Mouse (Mus musculus) left cerebral cortex, postnatal 14 days (tissue): ENCODE data around the gene Smyd5. TPM values are rescaled to one million over a fixed set of nuclear protein-coding genes. Genes with fewer than 3 reads are reported as not detected.
A peak's percentile ranks its signal among the peaks of the same experiment; 100 is the strongest.
"Not testable (repeated sequence)": the region's sequence is repeated elsewhere in the genome, so short reads cannot be mapped to it uniquely, and the experiment has no call there.

Source experiments
- DNase-seq, 2 experiments: peaks; one replicate each; pipeline ENCODE4 v3.0.0; 2021 to 2022; ENCODE audit warnings: low spot score in 2 of 2, mixed read lengths in 1 of 2
- intact Hi-C: fragments of 180-260 bp; cut with DNase I; formaldehyde crosslinking; loops from one replicate; pipeline ENCODE4 v1.15.1; 2025
- total RNA-seq, 2 experiments: library from RNA; stranded (reverse); gene quantifications; 2 replicates each; pipeline ENCODE4 v1.2.3; 2021

The Smyd5 gene
- total RNA-seq, 2 experiments from 2014 or later, result 33.8 to 34.7 TPM

DNA sequence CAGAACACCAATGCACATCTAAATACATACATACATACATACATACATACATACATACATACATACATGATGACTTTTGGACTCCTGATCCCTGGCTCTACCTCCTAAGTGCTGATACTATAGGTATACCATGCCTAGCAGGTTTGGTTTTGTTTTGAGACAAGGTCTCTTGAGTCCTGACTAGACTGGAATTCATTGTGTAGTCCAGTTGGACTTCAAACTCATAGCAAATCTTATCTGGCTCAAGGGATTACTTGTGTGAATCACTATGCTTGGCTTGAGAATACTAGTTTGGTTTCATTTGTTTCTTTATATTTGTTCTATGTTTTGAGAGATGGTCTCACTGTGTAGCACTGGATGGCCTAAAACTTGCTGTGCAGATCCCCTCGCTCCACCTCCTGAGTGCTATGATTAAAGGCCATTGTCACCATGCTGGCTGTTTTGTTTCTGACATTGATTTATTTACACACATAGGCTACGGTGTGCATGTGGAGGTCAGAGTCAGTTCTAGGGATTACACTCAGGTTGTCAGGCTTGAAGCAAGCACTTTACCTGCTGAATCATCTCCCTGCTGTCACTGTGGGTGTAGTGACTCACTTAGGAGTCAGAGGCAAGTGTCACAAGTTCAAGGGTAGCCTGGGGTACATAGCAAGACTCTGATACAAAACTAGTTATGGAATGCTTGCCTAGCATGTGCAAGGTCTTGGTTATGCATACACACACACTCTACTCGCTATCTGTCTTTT lies 11.9 kb downstream of the Smyd5 start:
- DNase-seq, result no peak
- intact Hi-C loops, result no loop called here

GRCm38 (mm10) chr6:85444266-85444965 lies 12.6 kb downstream of the Smyd5 start:
- intact Hi-C loops, result no loop called here
- no peak for DNase-seq

DNA sequence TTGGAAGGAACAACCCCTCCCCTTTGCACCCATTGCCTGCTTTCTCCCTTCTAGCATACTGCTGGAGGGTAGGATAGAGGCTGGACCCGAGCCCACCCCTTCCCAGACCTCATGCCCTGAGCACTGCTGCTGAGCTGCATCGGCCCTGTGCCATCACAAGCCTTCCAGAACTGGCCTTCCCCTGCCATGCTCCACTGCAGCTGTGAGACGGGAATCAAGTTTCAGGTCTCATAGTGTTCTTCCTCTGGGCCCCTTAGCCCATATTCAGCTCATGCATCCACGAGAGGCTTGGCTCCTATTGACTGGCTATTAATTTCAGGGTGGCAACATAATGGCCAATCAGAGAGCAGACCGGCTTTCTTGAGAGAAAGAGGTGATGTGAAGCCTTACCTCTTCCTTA lies 13.5 kb downstream of the Smyd5 start:
- DNase-seq, result no peak
- intact Hi-C loops, result no loop called here

DNA sequence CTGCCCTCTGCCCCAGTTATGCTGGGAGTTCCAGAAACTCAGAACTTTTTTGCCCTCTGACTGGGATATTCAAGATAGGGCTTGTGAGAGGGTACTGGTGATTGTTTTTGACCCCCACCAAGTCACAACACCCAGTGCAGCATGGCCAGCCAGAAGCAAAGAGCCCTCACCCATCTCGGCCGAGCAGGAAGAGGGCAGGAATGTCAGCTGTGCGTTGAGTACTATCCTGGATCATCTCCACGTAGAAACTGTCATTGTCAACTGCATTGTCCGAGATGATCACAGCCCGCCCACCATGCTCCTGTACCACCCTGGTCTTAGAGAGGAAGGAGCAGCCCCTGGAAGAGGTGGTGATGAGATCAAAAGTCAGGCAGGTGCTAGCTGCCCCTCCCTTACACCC lies 15.6 kb downstream of the Smyd5 start:
- DNase-seq, result no peak
- intact Hi-C loops, result no loop called here

DNA sequence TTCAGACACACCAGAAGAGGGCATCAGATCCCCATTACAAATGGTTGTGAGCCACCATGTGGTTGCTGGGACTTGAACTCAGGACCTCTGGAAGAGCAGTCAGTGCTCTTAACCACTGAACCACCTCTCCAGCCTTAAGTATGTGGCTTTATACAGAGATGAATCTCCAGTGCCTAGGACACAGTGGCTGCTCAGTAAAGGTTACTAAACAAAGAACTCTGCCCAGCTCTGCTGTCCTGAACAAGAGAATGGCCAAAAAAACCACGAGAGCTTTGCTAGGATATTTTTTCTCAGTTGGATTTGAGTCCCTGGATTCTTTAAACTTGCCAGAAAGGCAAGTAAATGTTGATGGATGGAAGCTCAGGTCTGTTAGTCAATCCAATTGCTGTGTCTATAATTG lies 18.4 kb downstream of the Smyd5 start:
- DNase-seq, intact Hi-C loops: not testable (repeated sequence)

- intact Hi-C loops, result no loop called here
- DNase-seq, result peak; percentile 100
Observed at GRCm38 (mm10) chr6:85450697-85451663, 19.2 kb downstream of the Smyd5 start, which contains the start of gene Cct7. TSS of gene Cct7 (plus strand) at chr6:85451514.

- intact Hi-C loops, result no loop called here
Observed at GRCm38 (mm10) chr6:85451664-85452410, 20.0 kb downstream of the Smyd5 start, which contains the start of gene Pradc1. TSS of gene Pradc1 (minus strand) at chr6:85451970.

GRCm38 (mm10) chr6:85452411-85452665 lies 20.5 kb downstream of the Smyd5 start:
- DNase-seq, result no peak
- intact Hi-C loops, result no loop called here

More at GRCm38 (mm10) chr6:85451664-85452410, 20.0 kb downstream of the Smyd5 start, which contains the start of gene Pradc1:
- DNase-seq, result peak; percentile 98 to 99

DNA sequence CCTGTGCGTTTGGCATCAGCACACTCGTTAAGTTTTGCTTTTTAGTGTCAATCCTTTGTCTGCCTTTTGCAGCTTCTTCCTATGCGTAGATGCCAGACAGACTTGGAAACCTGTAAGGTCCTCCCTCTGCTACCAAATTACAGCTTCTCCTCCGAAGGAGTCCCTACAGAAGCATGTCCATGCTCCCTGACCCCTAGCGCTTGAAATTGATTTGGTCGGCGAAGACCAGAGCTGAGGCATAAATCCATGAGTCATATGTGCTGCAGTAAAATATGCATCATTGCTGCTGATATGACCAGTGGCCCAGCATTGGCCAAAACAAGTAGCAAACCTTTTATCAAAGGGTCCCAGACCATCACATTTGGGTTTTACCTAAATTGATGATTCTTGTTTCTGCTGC lies 21.0 kb downstream of the Smyd5 start:
- intact Hi-C loops, result no loop called here
- DNase-seq, result no peak

DNA sequence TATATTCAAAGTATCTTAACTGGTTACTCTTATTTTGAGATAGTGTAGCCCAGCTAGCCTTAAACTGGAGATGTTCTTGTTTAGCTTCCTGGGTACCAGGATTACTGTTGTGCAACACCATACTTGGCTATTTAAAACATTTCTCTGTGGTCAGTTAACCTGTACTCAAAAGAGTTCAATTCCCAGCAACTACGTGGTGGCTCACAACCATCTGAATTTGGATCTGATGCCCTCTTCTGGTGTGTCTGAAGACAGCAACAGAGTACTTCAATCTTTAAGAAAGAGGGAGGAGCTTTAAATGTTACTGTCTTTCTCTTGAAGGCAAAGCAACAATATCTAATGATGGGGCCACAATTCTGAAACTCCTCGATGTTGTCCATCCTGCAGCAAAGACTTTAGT lies 27.8 kb downstream of the Smyd5 start:
- intact Hi-C loops, result no loop called here

GRCm38 (mm10) chr6:85465381-85465780 lies 33.6 kb downstream of the Smyd5 start:
- intact Hi-C loops, result no loop called here
- DNase-seq, result peak; percentile 41 to 57

More for the DNA sequence above, 27.8 kb downstream of the Smyd5 start:
- DNase-seq, result no peak

- intact Hi-C loops, result loop anchor here (5.0 kb wide), 1 partner anchor 42 kb away; the partner anchor contains the start of gene Egr4
- DNase-seq, result no peak
Observed at GRCm38 (mm10) chr6:85469660-85470430, 38.1 kb downstream of the Smyd5 start.

DNA sequence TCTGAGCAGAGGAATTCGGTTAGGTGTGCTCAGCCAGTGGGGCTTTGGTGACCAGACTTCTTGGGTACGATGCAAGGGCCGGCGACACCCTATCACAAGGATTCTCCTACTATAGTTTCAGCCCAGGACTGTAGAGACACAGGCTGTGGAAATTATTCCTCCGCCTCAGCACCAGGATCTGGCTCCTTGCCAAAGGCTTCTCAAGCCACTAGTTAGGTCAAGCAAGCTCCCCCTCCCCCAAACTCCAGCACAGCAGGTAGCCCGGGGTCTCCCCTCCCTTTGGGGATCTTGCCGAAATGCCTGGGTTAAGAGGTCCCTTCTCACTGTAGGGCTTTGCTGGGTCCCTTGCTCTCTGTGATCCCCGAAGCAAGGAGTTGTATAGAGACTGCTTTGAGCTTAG lies 40.2 kb downstream of the Smyd5 start:
- DNase-seq, result no peak
- intact Hi-C loops, result loop anchor here (5.0 kb wide), 1 partner anchor 40 kb away; the partner anchor contains the start of gene Egr4

DNA sequence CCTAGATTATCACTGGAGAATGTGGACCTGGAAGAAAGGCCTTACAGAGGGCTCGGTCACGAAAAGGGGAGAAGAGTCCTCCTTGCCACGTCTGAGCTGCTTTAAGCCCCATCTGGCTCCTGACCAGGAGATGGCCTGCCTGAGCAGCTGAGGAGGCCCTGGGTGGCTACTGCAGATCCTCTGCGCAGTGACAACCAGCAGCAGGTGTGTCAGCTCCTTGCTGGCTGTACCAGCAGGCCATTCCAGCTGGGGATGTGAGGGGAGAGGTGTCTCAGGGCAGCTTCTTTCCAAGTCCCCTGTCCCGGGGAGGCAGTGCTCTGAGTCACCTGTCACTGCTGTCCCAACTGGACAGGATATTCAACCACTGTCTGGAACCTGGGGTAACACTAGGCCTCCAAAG lies 40.8 kb downstream of the Smyd5 start:
- DNase-seq, result no peak
- intact Hi-C loops, result loop anchor here (5.0 kb wide), 1 partner anchor 40 kb away; the partner anchor contains the start of gene Egr4

- DNase-seq, result no peak
- intact Hi-C loops, result no loop called here
Observed at GRCm38 (mm10) chr6:85475581-85475980, 43.8 kb downstream of the Smyd5 start.

DNA sequence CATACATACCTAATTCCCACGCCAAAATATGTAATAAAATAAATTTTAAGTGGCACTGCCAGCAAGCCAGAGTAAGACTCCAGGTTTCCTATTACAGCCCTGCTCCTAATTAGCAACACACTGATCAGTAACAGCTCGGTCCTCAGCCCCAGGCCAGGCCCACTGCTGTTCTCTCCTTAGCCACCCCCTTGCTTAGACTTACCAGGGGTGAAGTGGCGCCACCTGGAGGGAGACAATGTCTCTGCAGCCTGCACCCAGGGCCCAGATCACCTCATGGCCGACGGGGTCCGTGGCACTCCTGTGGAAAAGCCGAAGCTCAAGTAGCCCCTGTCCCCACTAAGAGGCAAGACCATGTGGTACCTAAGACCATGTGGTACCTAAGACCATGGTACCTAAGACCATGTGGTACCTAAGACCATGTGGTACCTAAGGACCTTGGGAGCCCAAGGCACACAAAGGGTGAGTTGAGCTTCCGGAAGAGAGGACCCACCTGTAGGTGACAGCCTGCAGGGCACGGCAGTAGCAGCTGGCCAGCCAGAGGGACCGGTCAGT lies 45.7 kb downstream of the Smyd5 start:
- DNase-seq, result no peak
- intact Hi-C loops, result no loop called here

DNA sequence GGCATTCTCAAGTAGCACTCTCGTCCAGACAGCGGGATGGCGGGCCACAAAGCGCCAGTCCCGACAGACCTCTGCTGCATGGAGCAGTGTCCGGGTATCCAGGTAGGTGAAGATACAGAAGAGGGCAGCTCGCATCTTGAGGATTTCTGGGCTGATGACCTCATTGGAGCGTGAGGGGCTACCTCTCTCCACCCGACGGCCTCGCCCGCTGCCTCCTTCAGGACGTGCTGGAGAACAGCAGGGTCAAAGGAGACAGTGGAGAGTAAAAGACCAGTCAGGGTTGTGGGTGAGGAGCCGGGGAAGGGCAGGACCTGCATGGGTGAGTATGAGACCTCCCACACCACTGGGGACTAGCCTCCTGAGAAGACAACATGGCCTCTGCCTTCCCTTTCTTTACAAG lies 46.6 kb downstream of the Smyd5 start:
- intact Hi-C loops, result no loop called here
- DNase-seq, result no peak

DNA sequence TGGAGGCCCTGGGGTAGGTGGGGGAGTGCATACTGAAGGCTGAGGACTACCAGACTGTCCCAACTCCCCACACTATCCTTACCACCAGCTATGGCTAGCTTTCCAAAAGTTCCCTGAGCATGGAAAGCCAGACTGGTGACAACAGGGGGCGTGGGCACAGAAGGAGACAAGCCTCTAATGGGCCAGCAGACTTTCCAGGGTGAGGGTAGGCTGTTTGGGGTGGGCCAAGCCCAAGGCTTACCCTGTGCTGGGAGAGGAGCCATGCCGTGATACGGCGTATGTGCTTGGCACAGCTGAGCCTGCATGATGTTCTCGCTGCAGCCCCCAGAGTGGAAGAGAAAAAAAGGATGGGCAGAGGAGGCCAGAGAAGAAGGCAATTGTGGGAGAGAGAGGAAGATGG lies 48.2 kb downstream of the Smyd5 start:
- DNase-seq, result no peak
- intact Hi-C loops, result loop anchor here (10.0 kb wide), 1 partner anchor 425 kb away; the partner anchor contains the start of gene Nat8f4
